Mouse (Mus musculus) left cerebral cortex, postnatal 14 days (tissue): ENCODE results near the gene Plp2. TPM values are rescaled to one million over a fixed set of nuclear protein-coding genes. Genes with fewer than 3 reads are reported as not detected.

ENCODE experiments used
- total RNA-seq, 2 experiments: library from RNA; stranded (reverse); gene quantifications; 2 replicates each; pipeline ENCODE4 v1.2.3; 2021

The Plp2 gene
- total RNA-seq, 2 experiments from 2014 or later, result 9.1 to 12.4 TPM

Other genes starting within 250 kb of the Plp2 start
- not detected for gene Foxp3, start 97.7 kb downstream of the Plp2 start, total RNA-seq
- gene Ppp1r3f, start 97.1 kb downstream of the Plp2 start, total RNA-seq, result 10 to 100 TPM; 16.4 to 16.7 TPM
- 10 to 100 TPM; 26.2 to 26.3 TPM for gene Ccdc22, start 65.9 kb downstream of the Plp2 start, total RNA-seq
- gene Cacna1f, start 64.3 kb downstream of the Plp2 start, total RNA-seq, result under 1 TPM in 1 of 2 experiments, not detected in 1; 0.19 TPM
- 1,000 to 10,000 TPM; 2,344 to 2,346 TPM for gene Syp, start 32.9 kb downstream of the Plp2 start, total RNA-seq
- gene Prickle3, start 14.1 kb downstream of the Plp2 start, total RNA-seq, result 1 to 10 TPM; 1.3 to 1.8 TPM
- gene Magix, start 9.9 kb upstream of the Plp2 start, total RNA-seq, result under 1 TPM; 0.11 to 0.15 TPM
- 10 to 100 TPM; 33.7 to 34.6 TPM for gene Gpkow, start 25.7 kb upstream of the Plp2 start, total RNA-seq
- 10 to 100 TPM; 44.9 to 53.6 TPM for gene Wdr45, start 42.9 kb upstream of the Plp2 start, total RNA-seq
- not detected for gene Gm45208, start 50.9 kb upstream of the Plp2 start, total RNA-seq
- 100 to 1,000 TPM; 102 to 110 TPM for gene Praf2, start 57.0 kb upstream of the Plp2 start, total RNA-seq
- gene Ccdc120, start 79.5 kb upstream of the Plp2 start, total RNA-seq, result 10 to 100 TPM; 23.1 to 23.8 TPM
- gene Tfe3, start 91.2 kb upstream of the Plp2 start, total RNA-seq, result 10 to 100 TPM; 35.9 to 37.3 TPM
- gene Gripap1, start 118.4 kb upstream of the Plp2 start, total RNA-seq, result 10 to 100 TPM; 83.3 to 92.9 TPM
- gene Kcnd1, start 150.9 kb upstream of the Plp2 start, total RNA-seq, result 1 to 10 TPM; 9.7 TPM
- 10 to 100 TPM; 61.1 to 68.2 TPM for gene Otud5, start 170.0 kb upstream of the Plp2 start, total RNA-seq
- 10 to 100 TPM; 53.9 to 56.1 TPM for gene Pim2, start 206.9 kb upstream of the Plp2 start, total RNA-seq
- gene Slc35a2, start 212.6 kb upstream of the Plp2 start, total RNA-seq, result 10 to 100 TPM; 46.3 to 56.3 TPM
- gene Pqbp1, start 227.9 kb upstream of the Plp2 start, total RNA-seq, result 10 to 100 TPM; 79.9 to 80.4 TPM
- 10 to 100 TPM; 25.8 to 28.6 TPM for gene Timm17b, start 228.0 kb upstream of the Plp2 start, total RNA-seq
- not detected for gene Gm10491, start 236.4 kb upstream of the Plp2 start, total RNA-seq
- gene Gm10490, start 238.2 kb upstream of the Plp2 start, total RNA-seq, result not detected
- 100 to 1,000 TPM; 329 to 351 TPM for gene Pcsk1n, start 248.4 kb upstream of the Plp2 start, total RNA-seq